Mouse (Mus musculus) adrenal gland, adult 18-20 months (tissue): ENCODE results near the gene Tcf15. TPM values are rescaled to one million over a fixed set of nuclear protein-coding genes. Genes with fewer than 3 reads are reported as not detected.

Source experiments
- DNase-seq, 2 experiments: peaks; one replicate each; pipeline ENCODE4 v3.0.0; 2021 to 2022; ENCODE audit warnings: low spot score in 2 of 2
- long read RNA-seq, 2 experiments: library from polyadenylated mRNA; stranded (forward); transcript quantifications; one replicate each; pipeline ENCODE4 v2.0.0; 2021
- total RNA-seq, 2 experiments: library from RNA; stranded (reverse); gene quantifications; 1 replicate in 1 of 2; 2 replicates in 1 of 2; pipeline ENCODE4 v1.2.3; 2021

The Tcf15 gene
- total RNA-seq: 1 to 10 TPM; 1.9 to 4.3 TPM
- long read RNA-seq, experiment 1, partial matches to known transcripts: 0 of 2 reads
- long read RNA-seq, experiment 1, other reads (novel, unspliced or antisense): 0 of 2 reads
- long read RNA-seq, experiment 2, transcript Tcf15-201 (2 exons, 980 nt): major isoform, 5 of 5 reads
- long read RNA-seq, experiment 2, partial matches to known transcripts: 0 of 5 reads
- long read RNA-seq, experiment 2, other reads (novel, unspliced or antisense): 0 of 5 reads

DNA sequence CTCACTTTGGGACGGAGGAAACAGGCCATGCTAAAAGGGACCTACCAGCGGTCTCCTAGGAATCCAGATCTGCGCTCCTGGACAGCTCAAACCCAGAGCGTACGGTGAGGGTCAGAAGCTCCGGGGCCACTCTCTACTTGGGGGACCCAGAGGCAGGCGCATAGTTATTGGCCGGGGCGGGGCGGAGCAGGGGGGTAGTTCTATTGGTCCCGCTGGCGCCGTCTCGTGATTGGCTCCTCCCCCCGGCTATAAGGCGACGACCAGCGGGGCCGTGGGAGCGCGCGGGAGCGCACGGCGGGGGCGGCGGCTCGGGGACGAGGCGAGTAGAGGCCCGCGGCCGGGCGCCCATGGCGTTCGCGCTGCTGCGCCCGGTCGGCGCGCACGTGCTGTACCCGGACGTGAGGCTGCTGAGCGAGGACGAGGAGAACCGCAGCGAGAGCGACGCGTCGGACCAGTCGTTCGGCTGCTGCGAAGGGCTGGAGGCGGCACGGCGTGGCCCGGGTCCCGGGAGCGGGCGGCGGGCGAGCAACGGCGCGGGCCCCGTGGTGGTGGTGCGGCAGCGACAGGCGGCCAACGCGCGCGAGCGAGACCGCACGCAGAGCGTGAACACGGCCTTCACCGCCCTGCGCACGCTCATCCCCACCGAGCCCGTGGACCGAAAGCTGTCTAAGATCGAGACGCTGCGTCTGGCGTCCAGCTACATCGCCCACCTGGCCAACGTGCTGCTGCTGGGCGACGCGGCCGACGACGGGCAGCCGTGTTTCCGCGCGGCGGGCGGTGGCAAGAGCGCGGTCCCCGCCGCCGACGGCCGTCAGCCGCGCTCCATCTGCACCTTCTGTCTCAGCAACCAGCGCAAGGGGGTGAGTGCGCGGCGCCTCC lies at the start of gene Tcf15:
Gene Tcf15 (plus strand): TSS at position 283 of the 879 bp plus-strand sequence.
- DNase-seq: peak; percentile 63 to 67

DNA sequence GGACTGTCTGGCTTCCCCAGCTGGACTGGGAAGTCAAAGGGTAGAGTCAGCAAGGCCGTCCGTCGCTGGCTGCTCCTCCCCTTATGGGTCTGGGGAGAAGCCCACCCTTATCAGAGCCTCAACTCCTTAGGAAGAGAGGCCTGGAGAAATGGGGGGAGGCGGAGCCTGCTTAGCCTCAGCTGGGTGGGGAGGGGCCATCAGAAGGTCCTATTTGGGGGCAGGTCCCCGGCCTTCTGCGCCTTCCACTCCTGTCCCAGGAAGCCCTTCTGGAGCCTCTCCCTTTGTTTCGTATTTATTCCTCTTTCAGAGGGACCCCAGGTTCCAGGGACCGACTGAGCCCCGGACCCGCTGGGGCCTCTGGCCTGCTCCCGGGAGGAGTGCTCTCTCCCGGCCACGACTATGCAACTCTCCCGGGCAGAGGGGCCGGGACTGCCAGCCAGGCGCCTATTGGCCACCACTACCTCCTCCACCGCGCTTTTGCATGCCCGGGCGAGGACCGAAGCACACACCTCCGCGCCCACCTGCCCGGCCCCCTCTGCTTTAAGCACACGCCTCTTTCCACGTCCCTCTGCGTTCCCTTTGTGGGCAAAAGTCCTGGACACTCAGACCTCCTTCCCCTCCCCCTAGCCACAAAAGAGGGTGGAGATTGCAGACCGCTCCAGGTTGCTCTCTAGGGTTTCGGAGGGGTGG lies 48.4 kb upstream of the Tcf15 start:
- no peak for DNase-seq

DNA sequence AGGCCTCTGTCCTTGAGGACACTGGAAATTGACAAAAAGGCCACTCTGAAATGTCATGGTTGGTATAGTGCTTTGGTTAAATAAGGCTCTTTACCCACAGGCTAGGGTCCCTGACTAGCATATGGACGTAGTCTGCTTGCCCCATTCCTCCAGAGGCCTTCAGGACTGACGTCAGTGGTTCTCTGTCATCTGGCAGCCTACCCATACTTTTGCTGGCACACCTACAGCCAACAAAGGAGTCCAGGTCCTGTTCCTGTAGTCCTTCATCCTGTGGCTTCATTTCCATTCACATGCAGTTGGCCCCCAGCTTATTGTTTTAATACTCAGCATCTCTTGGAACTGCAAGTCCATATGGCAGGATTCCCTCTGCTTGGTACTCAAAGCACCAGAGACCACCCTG lies 46.4 kb upstream of the Tcf15 start:
- DNase-seq: no peak

DNA sequence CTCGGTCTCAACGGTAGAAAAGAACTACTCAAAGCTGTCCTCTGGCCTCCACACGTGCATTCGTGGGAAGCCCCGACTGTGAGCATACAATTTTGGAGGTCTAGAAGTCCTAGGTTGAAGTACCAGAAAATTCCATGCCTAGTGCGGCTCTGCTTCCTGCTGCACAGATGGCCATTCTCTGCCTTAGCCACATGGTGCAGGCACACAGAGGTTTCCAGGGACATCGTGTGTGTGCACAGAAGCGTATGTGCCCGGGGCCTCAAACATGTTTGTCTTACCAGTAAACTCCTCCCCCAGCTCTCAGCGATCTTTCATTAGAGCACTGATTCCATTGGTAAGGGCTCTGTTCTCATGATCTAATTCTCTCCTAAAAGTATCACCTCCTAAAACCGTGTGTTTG lies 45.4 kb upstream of the Tcf15 start:
- no peak for DNase-seq

DNA sequence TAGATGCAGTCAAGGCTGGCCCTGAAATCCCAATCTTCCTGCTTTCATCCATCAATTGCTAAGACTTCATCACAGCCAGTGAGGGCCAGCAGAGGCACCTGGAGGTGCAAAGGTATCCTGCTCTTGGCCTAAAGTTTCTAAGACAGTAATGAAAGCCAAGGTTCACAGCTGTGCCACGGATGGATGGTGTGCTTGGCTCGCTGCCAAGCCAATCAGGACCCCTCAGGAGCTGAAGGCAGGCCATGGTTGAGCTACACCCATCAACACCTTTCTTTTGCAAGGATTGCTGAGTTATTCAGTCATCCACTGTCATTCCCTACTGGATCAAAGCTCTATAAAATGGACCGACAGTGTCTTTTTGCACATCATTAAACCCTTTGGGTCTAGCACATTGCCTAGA lies 43.8 kb upstream of the Tcf15 start:
- no peak for DNase-seq

DNA sequence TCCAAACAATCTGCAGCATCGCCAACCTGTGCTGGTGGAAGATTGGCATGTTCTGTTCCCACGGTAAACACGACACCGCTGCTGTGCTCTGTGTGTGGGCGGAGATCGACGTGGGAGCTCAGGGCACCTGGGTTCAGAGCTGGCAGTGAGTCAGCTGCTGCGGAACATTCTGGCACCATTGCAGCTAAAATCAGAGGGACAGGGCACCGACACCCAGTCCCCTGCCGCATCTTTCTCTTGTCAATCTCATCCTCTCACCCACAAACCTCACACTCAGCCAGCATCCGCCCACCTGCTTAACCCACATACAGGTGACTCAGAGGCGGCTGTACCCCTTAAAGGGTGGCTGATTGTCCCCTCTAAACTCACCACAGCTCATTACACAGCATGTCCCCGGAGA lies 41.6 kb upstream of the Tcf15 start:
- no peak for DNase-seq

DNA sequence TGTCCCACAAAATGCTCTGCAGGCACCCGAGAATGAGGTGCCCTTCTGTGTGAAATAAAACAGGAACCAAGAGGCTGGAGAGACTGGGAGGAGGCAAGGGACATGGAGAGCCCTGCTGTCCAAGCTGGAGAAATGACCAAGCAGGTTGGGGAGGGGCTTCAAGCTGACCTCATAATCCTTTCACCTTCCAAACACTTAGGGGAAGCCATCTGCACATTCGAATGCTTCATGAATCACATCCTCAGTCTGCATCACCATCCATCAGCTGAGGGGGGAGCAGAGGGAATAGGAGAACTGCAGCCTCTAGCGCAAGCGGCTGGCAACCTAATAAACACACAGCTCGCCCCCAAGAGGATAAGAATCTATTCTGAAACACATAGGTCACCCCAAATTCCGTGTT lies 41.0 kb upstream of the Tcf15 start:
- no peak for DNase-seq

DNA sequence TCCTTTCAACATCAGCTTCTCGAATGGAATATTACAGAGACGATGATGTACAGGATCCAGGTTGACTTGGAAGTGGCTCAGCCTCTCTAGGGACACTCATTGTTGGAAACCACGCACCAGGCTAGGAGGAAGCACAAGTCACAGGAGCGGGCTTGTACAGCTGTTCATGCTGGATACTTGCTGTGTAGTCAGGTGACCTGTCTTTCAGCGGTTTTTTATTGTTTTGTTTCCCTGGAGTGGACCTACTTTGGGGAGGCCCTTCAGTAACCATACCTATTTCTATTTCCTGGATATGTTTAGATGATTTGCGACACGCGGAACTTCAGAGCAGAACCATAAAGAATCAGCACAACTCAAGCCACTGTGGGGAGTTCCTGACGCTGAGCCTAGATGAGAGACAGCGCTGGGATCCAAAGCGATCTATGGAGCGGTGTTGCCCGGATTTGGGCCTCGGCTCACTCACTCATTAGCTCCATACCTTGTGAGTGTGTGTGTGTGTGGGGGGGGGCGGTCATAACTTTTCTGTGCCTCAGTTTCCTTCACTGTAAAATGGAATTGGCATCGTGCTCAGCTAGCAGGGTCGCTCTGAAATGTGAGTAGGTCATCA lies 38.5 kb upstream of the Tcf15 start:
- DNase-seq: no peak

DNA sequence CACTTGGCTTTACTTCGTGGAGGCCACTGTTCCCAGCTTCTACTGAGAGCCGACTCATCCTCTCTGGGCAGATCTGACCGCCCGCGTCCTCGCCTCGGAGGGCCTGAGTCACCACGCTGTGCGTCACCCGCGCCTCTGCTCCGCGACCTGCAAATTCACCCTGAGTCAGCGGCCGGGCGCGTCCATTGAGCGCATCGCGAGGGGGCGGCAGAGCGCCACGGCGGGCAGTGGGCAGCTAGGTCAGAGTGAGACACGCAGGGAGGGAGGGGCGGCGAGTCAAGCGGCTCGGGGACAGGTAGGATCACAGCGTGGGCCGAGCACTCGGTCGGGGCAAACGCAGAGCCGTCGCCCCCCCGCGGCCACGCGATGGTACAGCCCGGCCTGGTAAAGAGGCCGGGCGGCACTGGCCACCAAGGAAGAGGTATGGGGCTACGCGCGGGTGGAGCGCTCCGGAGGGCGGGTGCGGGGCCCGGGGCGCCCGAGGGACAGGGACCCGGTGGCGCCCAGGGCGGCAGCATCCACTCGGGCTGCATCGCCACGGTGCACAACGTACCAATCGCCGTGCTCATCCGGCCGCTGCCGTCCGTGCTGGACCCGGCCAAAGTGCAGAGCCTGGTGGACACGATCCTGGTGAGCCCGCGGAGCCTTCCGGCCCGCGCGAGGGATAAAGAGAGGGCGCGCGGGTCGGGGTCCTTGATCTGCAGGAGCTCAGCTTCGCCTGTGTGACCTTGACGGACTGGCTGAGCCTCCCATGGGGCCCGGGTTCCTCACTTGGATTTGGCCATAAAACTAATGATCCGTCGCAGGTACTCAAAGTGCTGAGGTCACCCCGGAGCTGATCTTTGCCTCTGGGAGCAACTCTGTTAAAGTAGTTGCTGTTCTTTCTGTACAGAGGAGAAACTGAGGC lies 37.8 kb upstream of the Tcf15 start, which contains the start of gene Srxn1:
Gene Srxn1 (plus strand): TSS at position 199 of the 907 bp plus-strand sequence.
- DNase-seq: peak; percentile 90 to 92

DNA sequence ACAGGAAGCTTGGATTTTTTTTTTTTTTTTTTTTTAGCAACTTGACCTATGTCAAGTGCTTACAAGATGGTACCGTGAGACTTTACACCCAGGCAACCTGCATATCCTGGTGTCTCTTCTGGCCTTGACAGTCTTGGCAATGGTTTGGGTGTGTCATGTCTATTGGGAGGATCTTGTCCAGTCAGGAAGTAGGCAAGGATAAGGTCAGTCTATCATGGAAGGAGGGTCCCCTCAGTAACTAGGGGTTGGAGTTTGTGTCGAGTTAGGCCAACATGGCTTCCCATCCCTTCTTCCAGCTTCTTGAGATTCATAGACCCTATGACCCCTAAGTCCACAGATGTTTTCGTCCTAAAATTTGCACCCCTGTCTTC lies 37.2 kb upstream of the Tcf15 start:
- no peak for DNase-seq

DNA sequence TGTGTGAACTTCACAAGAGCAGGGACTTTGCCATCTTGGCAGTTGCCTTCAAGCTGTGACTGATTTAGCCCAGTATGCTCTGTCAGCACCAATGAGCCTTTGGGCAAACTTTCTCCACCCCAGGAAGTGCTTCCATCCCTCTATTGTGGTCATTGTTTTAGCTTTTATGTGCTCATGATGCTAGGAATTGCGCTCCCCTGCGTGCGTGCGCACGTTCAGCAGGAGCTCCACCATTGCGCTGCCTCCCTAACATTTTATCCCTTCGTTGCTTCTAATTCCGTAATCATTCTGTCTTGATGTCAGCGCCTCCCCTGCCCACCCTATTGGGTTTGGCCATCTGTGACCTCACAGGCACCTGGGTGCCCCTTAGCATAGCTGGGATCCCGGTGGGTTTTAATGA lies 36.8 kb upstream of the Tcf15 start:
- no peak for DNase-seq

DNA sequence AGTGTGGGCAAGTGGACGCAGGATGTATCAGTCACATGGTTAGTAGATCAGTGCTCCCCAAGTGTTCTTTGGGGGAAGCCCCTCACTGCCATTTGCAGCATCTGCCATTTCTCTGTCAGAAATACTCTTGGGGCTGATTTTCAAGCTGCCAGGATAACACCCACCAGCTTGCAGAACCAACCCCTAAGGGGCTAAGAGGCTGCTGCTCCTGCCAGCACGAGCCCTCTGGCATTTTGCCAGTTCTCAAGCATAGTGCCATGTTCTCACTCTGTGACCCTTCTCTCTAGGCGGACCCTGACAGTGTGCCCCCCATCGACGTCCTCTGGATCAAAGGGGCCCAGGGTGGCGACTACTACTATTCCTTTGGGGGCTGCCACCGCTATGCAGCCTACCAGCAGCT lies 34.7 kb upstream of the Tcf15 start:
- DNase-seq: no peak

DNA sequence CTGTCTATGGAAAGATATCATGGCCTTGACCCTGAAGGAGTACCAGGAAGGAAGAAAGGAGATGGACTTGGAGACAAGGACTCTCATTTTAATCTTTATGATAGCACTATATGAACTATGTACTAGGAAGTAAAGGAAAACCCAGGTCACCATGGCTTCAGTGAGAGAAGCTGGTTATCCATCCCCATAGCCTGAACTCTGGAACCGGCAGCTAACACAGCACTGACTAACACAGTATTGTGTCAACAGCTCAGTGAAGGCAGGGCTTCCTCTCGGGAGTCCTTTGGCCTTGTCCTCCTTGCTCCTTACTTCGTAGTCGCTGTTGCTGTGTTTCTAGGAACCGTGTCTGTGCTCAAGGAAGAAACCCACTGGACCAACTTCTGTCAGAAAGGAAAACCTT lies 34.0 kb upstream of the Tcf15 start:
- DNase-seq: no peak

DNA sequence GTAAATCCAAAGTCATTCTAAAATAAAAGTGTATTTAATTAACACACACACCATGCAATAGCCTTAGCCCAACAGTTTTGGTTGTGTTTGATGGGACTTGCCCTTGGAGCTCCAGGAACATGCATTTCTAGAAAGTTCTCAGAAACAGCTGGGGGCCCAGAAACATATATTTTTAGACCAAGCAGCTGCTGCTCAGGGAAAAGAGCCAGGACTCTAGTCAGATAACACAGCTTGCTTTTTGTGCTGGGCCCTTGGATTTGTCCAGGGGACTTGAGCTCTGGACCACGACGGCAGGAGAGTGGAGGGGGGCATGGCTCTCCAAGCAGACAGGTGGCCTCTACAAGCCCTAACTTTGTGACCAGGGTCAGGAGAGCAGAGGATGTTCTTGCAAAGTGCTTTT lies 32.0 kb upstream of the Tcf15 start:
- DNase-seq: no peak

DNA sequence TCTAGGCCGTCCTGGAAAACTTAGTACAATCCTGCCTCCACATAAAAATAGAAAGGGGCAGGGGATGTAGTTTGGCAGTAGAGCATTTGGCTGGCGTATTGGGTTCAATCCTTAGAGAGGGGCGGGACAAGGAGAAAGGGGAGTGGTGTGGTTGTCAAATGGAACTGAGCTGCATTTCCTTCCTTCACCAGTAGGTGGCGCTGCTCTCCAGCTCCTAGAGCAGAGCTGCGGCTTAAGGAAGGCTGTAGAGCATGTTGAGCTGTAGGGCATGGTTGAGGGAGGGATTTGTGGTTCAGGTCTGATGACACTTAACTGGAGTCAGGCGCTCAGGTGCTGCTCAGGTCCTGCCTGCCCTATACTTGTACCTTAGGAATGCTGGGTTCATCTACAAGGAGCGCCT lies 31.4 kb upstream of the Tcf15 start:
- peak; percentile 93 to 94 for DNase-seq

DNA sequence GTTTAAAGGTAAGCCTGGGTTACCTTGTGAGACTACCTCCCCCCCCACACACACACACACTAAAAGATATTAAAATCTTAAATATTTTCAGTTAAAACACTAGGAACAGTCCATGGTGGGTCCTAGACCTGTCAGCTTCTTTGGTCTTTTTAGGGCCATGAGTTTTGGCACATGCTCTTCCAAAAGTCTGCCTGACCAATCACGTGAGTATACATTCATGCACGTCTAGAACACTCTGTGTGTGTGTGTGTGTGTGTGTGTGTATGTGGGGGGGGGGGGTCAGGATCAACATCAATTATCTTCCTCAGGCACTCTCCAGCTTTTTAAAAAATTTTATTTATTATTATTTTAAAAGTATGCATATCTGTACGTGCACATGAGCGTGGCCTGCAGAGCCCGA lies 30.9 kb upstream of the Tcf15 start:
- no peak for DNase-seq

DNA sequence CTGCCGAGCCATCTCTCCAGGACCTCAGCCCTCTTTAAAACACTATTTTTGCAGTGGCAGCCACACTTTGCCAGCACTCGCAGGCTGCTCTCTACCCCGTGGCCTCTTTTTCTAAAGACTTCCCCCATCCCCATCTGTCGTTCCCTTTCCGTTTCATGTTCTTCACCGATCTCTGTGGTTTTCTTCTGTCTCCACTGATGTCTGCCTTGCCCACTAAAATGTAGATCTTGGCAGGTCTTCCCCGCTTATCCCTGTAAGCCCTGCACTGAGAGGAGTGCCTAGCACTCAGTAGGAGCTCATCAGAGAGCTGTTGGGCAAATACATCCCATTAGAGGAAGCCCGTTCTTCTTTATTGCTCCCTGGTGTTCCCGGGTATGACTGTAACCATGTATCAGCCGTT lies 30.4 kb upstream of the Tcf15 start:
- DNase-seq: no peak

DNA sequence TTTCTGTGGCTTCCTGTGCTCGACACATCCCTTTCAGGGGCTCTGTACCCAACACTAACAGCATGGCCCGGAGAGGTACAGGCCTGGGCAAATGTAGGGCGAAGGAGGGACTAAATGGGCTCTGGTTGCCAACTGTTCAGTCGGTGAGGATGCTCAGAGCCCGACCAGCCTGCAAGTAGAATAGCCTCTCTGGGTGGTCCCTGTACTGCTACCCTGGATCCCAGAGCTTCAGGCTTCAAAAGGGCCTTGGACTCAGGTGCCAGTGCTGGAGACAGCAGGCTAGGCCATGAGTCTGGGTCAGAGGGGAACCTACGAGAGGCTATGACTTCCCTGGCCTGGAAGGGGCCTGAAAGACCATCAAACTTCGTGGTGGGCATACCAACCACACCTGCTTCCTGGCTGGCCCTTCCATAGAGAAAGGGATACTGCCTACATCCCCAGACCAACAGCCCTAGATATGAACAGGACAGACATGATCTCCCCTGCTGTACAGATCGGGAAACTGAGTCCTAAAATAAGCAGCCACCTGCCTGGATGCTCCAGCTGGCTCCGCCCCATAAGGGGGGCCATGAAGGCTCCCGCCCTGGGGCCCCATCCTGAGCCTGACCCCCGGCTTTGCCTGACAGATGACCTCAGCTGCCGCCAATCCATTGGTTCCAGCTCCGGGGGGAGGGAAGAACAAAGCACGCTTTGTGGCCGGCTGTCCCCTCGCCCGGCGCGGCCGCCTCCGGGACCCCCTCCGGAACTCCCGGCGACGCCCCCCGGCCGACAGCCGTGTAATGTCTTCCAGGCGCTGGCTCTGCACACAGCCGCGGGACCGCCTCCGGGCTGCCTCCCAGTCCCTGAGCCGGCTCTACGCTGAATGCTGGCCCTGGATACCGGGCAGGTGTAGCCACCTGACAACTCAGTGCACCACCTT lies 29.0 kb upstream of the Tcf15 start:
- DNase-seq: no peak

DNA sequence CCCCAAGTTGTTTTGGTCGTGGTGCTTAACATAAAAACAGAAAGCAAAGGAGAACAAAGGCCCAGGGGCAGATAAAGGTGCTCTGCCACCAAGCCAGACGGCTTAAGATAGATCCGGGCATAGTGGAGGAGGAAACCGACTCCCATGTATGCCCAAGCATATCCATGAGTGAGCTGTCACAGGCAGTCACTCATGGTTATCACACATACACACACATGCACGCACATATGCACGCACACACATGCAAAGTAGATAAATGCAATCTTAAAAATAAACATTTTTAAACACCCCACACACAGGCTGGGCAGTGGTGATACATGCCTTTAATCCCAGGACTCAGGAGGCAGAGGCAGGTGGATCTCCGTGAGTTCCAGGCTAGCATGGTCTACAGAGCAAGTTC lies 25.7 kb upstream of the Tcf15 start:
- no peak for DNase-seq
